ENCODE assay signal across 7 mouse cellular contexts in the genomic region with DNA sequence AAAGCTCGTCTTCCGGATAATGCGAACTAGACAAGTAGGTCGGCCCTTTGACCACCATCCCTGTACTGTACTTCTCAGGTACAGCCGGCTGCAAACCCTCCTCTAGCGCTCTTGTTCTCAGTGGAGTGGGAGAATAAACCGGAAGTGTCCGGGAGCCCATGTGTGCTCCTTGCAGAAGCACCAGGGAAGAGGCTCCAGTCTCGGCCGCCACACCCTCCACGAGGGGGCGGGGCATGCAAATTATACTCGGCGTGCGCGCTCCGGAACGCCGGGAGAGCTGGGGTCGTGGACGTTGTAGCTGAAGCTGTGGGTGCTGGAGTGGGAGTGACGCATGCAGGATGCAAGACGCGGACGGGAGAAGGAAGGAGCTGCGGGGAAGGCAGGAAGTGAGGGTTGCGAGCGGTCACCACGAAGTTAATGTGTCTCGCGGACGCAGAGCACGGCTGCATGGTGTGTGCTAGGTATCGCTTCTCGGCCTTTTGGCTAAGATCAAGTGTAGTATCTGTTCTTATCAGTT. TPM values are rescaled to one million over a fixed set of nuclear protein-coding genes. Genes with fewer than 3 reads are reported as not detected.
DNase-seq lines count a peak whose midpoint lies in the region; ATAC-seq and TF ChIP-seq lines count a peak whose summit lies in the region.

No protein-coding gene starts in this region.

- H3K4me2 ChIP-seq in intestine, postnatal 0 days (replicated peaks; ENCODE audit: low read depth), result peak overlapping the region; percentile 73
- H3K4me2 ChIP-seq in midbrain, embryonic 12.5 days (replicated peaks), result peak overlapping the region; percentile 57

- H3K4me3 ChIP-seq in intestine, postnatal 0 days (ENCODE audit: low read depth, low read length), result peak overlapping the region; percentile 41
- H3K4me3 ChIP-seq in midbrain, embryonic 12.5 days, result peak overlapping the region; percentile 42
- peak overlapping the region; percentile 76 for H3K4me3 ChIP-seq in small intestine, adult 2 months (ENCODE audit: low read depth, low read length)

- DNase-seq in adrenal gland, adult 2 months, result peak; percentile 94
- peak; percentile 85 for DNase-seq in embryo, embryonic 11.5 days (ENCODE audit: low read depth, low spot score)
- DNase-seq in gastrocnemius, postnatal 4 days (ENCODE audit: low spot score in 2 of 2), result peak; percentile 72 to 89
- peak; percentile 90 for DNase-seq in left cerebral cortex, postnatal 4 days

- 0 out of 2 replicates have a peak, but pooled peaks have one; percentile 45 for TF ChIP-seq POLR2A in small intestine, adult 2 months (IDR thresholded peaks at IDR 0.05; ENCODE audit: low read depth, low read length)

- peak; percentile 43 for TF ChIP-seq CTCF in intestine, postnatal 0 days (IDR thresholded peaks at IDR 0.05; ENCODE audit: low read depth)
- TF ChIP-seq CTCF in small intestine, adult 2 months (IDR thresholded peaks at IDR 0.05; ENCODE audit: extremely low read depth, insufficient read length, insufficient replicate concordance, low read depth, low read length), result no peak

- intact Hi-C loops in left cerebral cortex, postnatal 4 days (cut with DNase I), result no loop called here

- no peaks in the 10 kb centered on the region for H3K9me3 ChIP-seq in intestine, postnatal 0 days (ENCODE audit: control insufficient read depth)
- no peaks in the 10 kb centered on the region for H3K9me3 ChIP-seq in midbrain, embryonic 12.5 days

- ATAC-seq in intestine, postnatal 0 days, result peak; percentile 92
- peak; percentile 91 for ATAC-seq in midbrain, embryonic 12.5 days (ENCODE audit: low FRiP score, low read depth)

- peak overlapping the region; percentile 66 for H3K9ac ChIP-seq in intestine, postnatal 0 days (ENCODE audit: low read depth, low read length)
- H3K9ac ChIP-seq in midbrain, embryonic 12.5 days (replicated peaks), result peak overlapping the region; percentile 60

- no peaks in the 10 kb centered on the region for H3K27me3 ChIP-seq in intestine, postnatal 0 days (replicated peaks; ENCODE audit: control insufficient read depth, insufficient read depth, low read length)
- peaks cover 16% of the 10 kb centered on the region for H3K27me3 ChIP-seq in midbrain, embryonic 12.5 days
- no peaks in the 10 kb centered on the region for H3K27me3 ChIP-seq in small intestine, adult 2 months (ENCODE audit: control insufficient read depth, insufficient read depth, low read length)

- WGBS in intestine, postnatal 0 days, result under 1% methylated on average over 35 of the region's 35 CpGs
- WGBS in midbrain, embryonic 12.5 days, result 2% methylated on average over 35 of the region's 35 CpGs
- under 1% methylated on average over 35 of the region's 35 CpGs for WGBS in small intestine, adult 2 months

- no peaks in the 10 kb centered on the region for H3K4me1 ChIP-seq in intestine, postnatal 0 days (replicated peaks; ENCODE audit: control insufficient read depth, insufficient read depth, low read length)
- peaks cover 25% of the 10 kb centered on the region for H3K4me1 ChIP-seq in midbrain, embryonic 12.5 days
- H3K4me1 ChIP-seq in small intestine, adult 2 months (ENCODE audit: control insufficient read depth, insufficient read depth, insufficient read length, low read length), result peaks cover 3% of the 10 kb centered on the region

- no peaks in the 10 kb centered on the region for H3K36me3 ChIP-seq in intestine, postnatal 0 days (ENCODE audit: control insufficient read depth, insufficient read depth)
- no peaks in the 10 kb centered on the region for H3K36me3 ChIP-seq in midbrain, embryonic 12.5 days
- no peaks in the 10 kb centered on the region for H3K36me3 ChIP-seq in small intestine, adult 2 months (ENCODE audit: control insufficient read depth, insufficient read depth, low read length)

- peak overlapping the region; percentile 93 for H3K27ac ChIP-seq in intestine, postnatal 0 days (ENCODE audit: low read depth, low read length)
- peak overlapping the region; percentile 85 for H3K27ac ChIP-seq in midbrain, embryonic 12.5 days (replicated peaks)
- peak overlapping the region; percentile 84 for H3K27ac ChIP-seq in small intestine, adult 2 months (ENCODE audit: insufficient read depth, low read depth, low read length)

RNA-seq across cellular contexts. Expression of gene Pecr, which starts 29.5 kb away (rescaled TPM):
- 10 to 100 TPM; 20.4 to 33.6 TPM for total RNA-seq in adrenal gland, adult 2 months (2021)
- 6.6 and 7.0 TPM in 2 replicates for polyA plus RNA-seq in adrenal gland, adult 2 months (2012; rRNA removed)
- total RNA-seq in gastrocnemius, postnatal 4 days (2021), result 10 to 100 TPM; 16.9 to 17.8 TPM
- polyA plus RNA-seq in intestine, postnatal 0 days (2015; fragmentation: Nextera tagmentation; extraction: Ambion mirVana), result 67.9 and 88.6 TPM in 2 replicates
- total RNA-seq in left cerebral cortex, postnatal 4 days (2021), result 1 to 10 TPM; 4.8 to 5.6 TPM
- polyA plus RNA-seq in midbrain, embryonic 12.5 days (2016; fragmentation: Nextera tagmentation; extraction: Ambion mirVana), result 12.7 and 12.8 TPM in 2 replicates
- polyA plus RNA-seq in small intestine, adult 2 months (2012; rRNA removed), result 2.9 and 3.1 TPM in 2 replicates

RNA-seq across cellular contexts. Expression of gene Tmem169, which starts 29.6 kb away (rescaled TPM):
- under 1 TPM; 0.66 to 0.75 TPM for total RNA-seq in adrenal gland, adult 2 months (2021)
- 0.16 and 0.19 TPM in 2 replicates for polyA plus RNA-seq in adrenal gland, adult 2 months (2012; rRNA removed)
- under 1 TPM; 0.49 TPM for total RNA-seq in gastrocnemius, postnatal 4 days (2021)
- polyA plus RNA-seq in intestine, postnatal 0 days (2015; fragmentation: Nextera tagmentation; extraction: Ambion mirVana), result 1.3 TPM in 2 replicates
- 10 to 100 TPM; 35.1 to 38.4 TPM for total RNA-seq in left cerebral cortex, postnatal 4 days (2021)
- 23.2 and 25.4 TPM in 2 replicates for polyA plus RNA-seq in midbrain, embryonic 12.5 days (2016; fragmentation: Nextera tagmentation; extraction: Ambion mirVana)
- polyA plus RNA-seq in small intestine, adult 2 months (2012; rRNA removed), result 0.04 TPM in 1 of 2 replicates, not detected in the other

RNA-seq across cellular contexts. Expression of gene Mreg, which starts 42.5 kb away (rescaled TPM):
- total RNA-seq in adrenal gland, adult 2 months (2021), result 1 to 10 TPM; 1.8 to 2.9 TPM
- polyA plus RNA-seq in adrenal gland, adult 2 months (2012; rRNA removed), result 0.22 and 0.49 TPM in 2 replicates
- 10 to 100 TPM; 33.4 to 36.6 TPM for total RNA-seq in gastrocnemius, postnatal 4 days (2021)
- polyA plus RNA-seq in intestine, postnatal 0 days (2015; fragmentation: Nextera tagmentation; extraction: Ambion mirVana), result 26.6 and 37.7 TPM in 2 replicates
- 1 to 10 TPM; 1.1 to 1.6 TPM for total RNA-seq in left cerebral cortex, postnatal 4 days (2021)
- 3.0 and 3.1 TPM in 2 replicates for polyA plus RNA-seq in midbrain, embryonic 12.5 days (2016; fragmentation: Nextera tagmentation; extraction: Ambion mirVana)
- polyA plus RNA-seq in small intestine, adult 2 months (2012; rRNA removed), result 0.94 and 11.0 TPM in 2 replicates

RNA-seq across cellular contexts. Expression of gene Xrcc5, which starts 52.6 kb away (rescaled TPM):
- 10 to 100 TPM in 1 of 2 experiments, 1 to 10 TPM in 1; 7.4 to 13.3 TPM for total RNA-seq in adrenal gland, adult 2 months (2021)
- polyA plus RNA-seq in adrenal gland, adult 2 months (2012; rRNA removed), result 0.33 and 0.63 TPM in 2 replicates
- 10 to 100 TPM; 18.1 to 19.6 TPM for total RNA-seq in gastrocnemius, postnatal 4 days (2021)
- 14.0 and 14.3 TPM in 2 replicates for polyA plus RNA-seq in intestine, postnatal 0 days (2015; fragmentation: Nextera tagmentation; extraction: Ambion mirVana)
- total RNA-seq in left cerebral cortex, postnatal 4 days (2021), result 10 to 100 TPM; 11.0 to 12.2 TPM
- polyA plus RNA-seq in midbrain, embryonic 12.5 days (2016; fragmentation: Nextera tagmentation; extraction: Ambion mirVana), result 39.9 and 42.3 TPM in 2 replicates
- polyA plus RNA-seq in small intestine, adult 2 months (2012; rRNA removed), result 0.23 and 0.57 TPM in 2 replicates

Comparison
In these comparisons a context has a peak if more than half of its experiments do, and no peak if none do; other contexts are left out.
1. Peak in every context shown above with its lines: DNase-seq, ATAC-seq, H3K4me3 ChIP-seq and H3K27ac ChIP-seq.
2. RNA of gene Tmem169, which starts 29.6 kb away (polyA plus RNA-seq): 23.2 to 25.4 TPM in midbrain, embryonic 12.5 days; 1.3 TPM in intestine, postnatal 0 days, 0.16 to 0.19 TPM in adrenal gland, adult 2 months and 0.04 TPM in small intestine, adult 2 months; every median in the first group is over 10 times any median in the second.